In genomic region chr2:31455418-31455817, GRCm38 (mm10) we compare ENCODE assay signal across 18 mouse cellular contexts. TPM values are rescaled to one million over a fixed set of nuclear protein-coding genes. Genes with fewer than 3 reads are reported as not detected.
A peak's percentile ranks its signal among the peaks of the same experiment; 100 is the strongest.
DNase-seq lines count a peak whose midpoint lies in the region; ATAC-seq and TF ChIP-seq lines count a peak whose summit lies in the region.
"Had no signal": no experiment of that assay in that cellular context is flagged by ENCODE, and none has a peak within 500 bp of the region (broad histone marks: within the 10 kb centered on the region; RNA-seq: fewer than 3 reads in every experiment).

No protein-coding gene starts in this region.

- no peak for TF ChIP-seq EP300 in ES-Bruce4 (IDR thresholded peaks at IDR 0.05; ENCODE audit: insufficient read depth, low read depth, low read length)

- no peaks in the 10 kb centered on the region for H3K36me3 ChIP-seq in heart, embryonic 16.5 days (ENCODE audit: control insufficient read depth, insufficient read depth)
- H3K36me3 ChIP-seq in ES-Bruce4 (ENCODE audit: control insufficient read depth, insufficient read depth, low read length, poor library complexity, severe bottlenecking) = no peaks in the 10 kb centered on the region
- no peaks in the 10 kb centered on the region for H3K36me3 ChIP-seq in intestine, embryonic 16.5 days (ENCODE audit: control insufficient read depth, insufficient read depth, low read length)
- H3K36me3 ChIP-seq: hindbrain, embryonic 10.5 days; liver, embryonic 13.5 days; midbrain, embryonic 10.5 days; neural tube, embryonic 15.5 days had no signal

- no peak overlapping the region for H3K9ac ChIP-seq in heart, embryonic 16.5 days (ENCODE audit: low read length)
- no peak overlapping the region for H3K9ac ChIP-seq in ES-Bruce4 (ENCODE audit: low read depth, poor library complexity, severe bottlenecking)
- H3K9ac ChIP-seq in intestine, embryonic 16.5 days (ENCODE audit: low read depth, low read length) = no peak overlapping the region
- H3K9ac ChIP-seq: liver, embryonic 13.5 days; neural tube, embryonic 15.5 days had no signal

- no peak for ATAC-seq in heart, embryonic 16.5 days (replicated peaks; ENCODE audit: extremely low read depth, insufficient read depth, low FRiP score)
- ATAC-seq in intestine, embryonic 16.5 days = no peak
- ATAC-seq: Patski had no signal

- intact Hi-C loops in heart, postnatal 14 days (cut with DNase I) = no loop called here

- H3K4me2 ChIP-seq in heart, embryonic 16.5 days (ENCODE audit: low read depth, low read length) = peak overlapping the region; percentile 30
- no peak overlapping the region for H3K4me2 ChIP-seq in intestine, embryonic 16.5 days (ENCODE audit: low read depth, low read length)
- H3K4me2 ChIP-seq: liver, embryonic 13.5 days; neural tube, embryonic 15.5 days had no signal

- H3K4me3 ChIP-seq in heart, embryonic 16.5 days (ENCODE audit: low read length) = no peak overlapping the region
- H3K4me3 ChIP-seq in ES-Bruce4 (ENCODE audit: low read depth, low read length) = peak overlapping the region; percentile 46; the same call in 1 of the 2 replicates
- no peak overlapping the region for H3K4me3 ChIP-seq in intestine, embryonic 16.5 days (ENCODE audit: low read length)
- no peak overlapping the region for H3K4me3 ChIP-seq in lung, adult 2 months (replicated peaks; ENCODE audit: extremely low read depth, low read depth, low read length)
- H3K4me3 ChIP-seq: hindbrain, embryonic 10.5 days; liver, embryonic 13.5 days; midbrain, embryonic 10.5 days; neural tube, embryonic 15.5 days had no signal

- H3K27ac ChIP-seq in heart, embryonic 16.5 days (ENCODE audit: low read length) = peak overlapping the region; percentile 29; the same call in 1 of the 2 replicates
- no peak overlapping the region for H3K27ac ChIP-seq in ES-Bruce4 (ENCODE audit: insufficient read depth, low read length)
- no peak overlapping the region for H3K27ac ChIP-seq in intestine, embryonic 16.5 days (ENCODE audit: low read length)
- H3K27ac ChIP-seq: hindbrain, embryonic 10.5 days; liver, embryonic 13.5 days; midbrain, embryonic 10.5 days; neural tube, embryonic 15.5 days had no signal

- no peaks in the 10 kb centered on the region for H3K9me3 ChIP-seq in heart, embryonic 16.5 days (replicated peaks; ENCODE audit: control insufficient read depth, low read length)
- no peaks in the 10 kb centered on the region for H3K9me3 ChIP-seq in ES-Bruce4 (replicated peaks; ENCODE audit: control insufficient read depth, insufficient read depth, low read length, poor library complexity, severe bottlenecking)
- no peaks in the 10 kb centered on the region for H3K9me3 ChIP-seq in intestine, embryonic 16.5 days (ENCODE audit: control insufficient read depth, low read length)
- H3K9me3 ChIP-seq: hindbrain, embryonic 10.5 days; liver, embryonic 13.5 days; midbrain, embryonic 10.5 days; neural tube, embryonic 15.5 days had no signal

- no peak for TF ChIP-seq CTCF in ES-Bruce4 (IDR thresholded peaks at IDR 0.05; ENCODE audit: low read depth, low read length)
- TF ChIP-seq CTCF in lung, adult 2 months (IDR thresholded peaks at IDR 0.05; ENCODE audit: insufficient read depth, low read length) = no peak

- 64% methylated on average over 7 of the region's 7 CpGs for WGBS in heart, embryonic 16.5 days
- WGBS in intestine, embryonic 16.5 days = 83% methylated on average over 7 of the region's 7 CpGs
- WGBS in lung, adult 2 months = 78% methylated on average over 7 of the region's 7 CpGs

- no peak for TF ChIP-seq POLR2A in ES-Bruce4 (IDR thresholded peaks at IDR 0.05; ENCODE audit: insufficient read depth, low read length)
- no peak for TF ChIP-seq POLR2A in lung, adult 2 months (IDR thresholded peaks at IDR 0.05; ENCODE audit: borderline replicate concordance, extremely low read depth, low read depth, low read length)

- H3K4me1 ChIP-seq in heart, embryonic 16.5 days (ENCODE audit: control insufficient read depth, insufficient read depth, low read length) = peaks cover 34% of the 10 kb centered on the region
- H3K4me1 ChIP-seq in ES-Bruce4 (ENCODE audit: control insufficient read depth, insufficient read depth, low read length) = peaks cover 5% of the 10 kb centered on the region
- peaks cover 35% of the 10 kb centered on the region for H3K4me1 ChIP-seq in intestine, embryonic 16.5 days (ENCODE audit: control insufficient read depth, insufficient read depth, low read length)
- peaks cover 7% of the 10 kb centered on the region for H3K4me1 ChIP-seq in lung, adult 2 months (ENCODE audit: control insufficient read depth, insufficient read depth, low read length)

- DNase-seq in heart, postnatal 14 days = no peak
- DNase-seq in CD4-positive helper T cell, adult 2 months (ENCODE audit: low read depth, low spot score) = peak; percentile 53
- DNase-seq in naive thymus-derived CD4-positive, alpha-beta T cell, adult 2 months (ENCODE audit: low read depth) = peak; percentile 59
- no peak for DNase-seq in lung, adult 2 months
- DNase-seq: cerebellum, adult 18-20 months; kidney, adult 9 months; layer of hippocampus, postnatal 36 days; liver, embryonic 13.5 days; lung, postnatal 10 days; right cerebral cortex, adult 18-20 months; spleen, adult 18-20 months had no signal

- H3K27me3 ChIP-seq in heart, embryonic 16.5 days (ENCODE audit: control insufficient read depth, insufficient read depth, low read length) = peaks cover 12% of the 10 kb centered on the region; the same call in 1 of the 2 replicates
- H3K27me3 ChIP-seq in ES-Bruce4 (ENCODE audit: control insufficient read depth, insufficient read depth, low read length, poor library complexity, severe bottlenecking) = no peaks in the 10 kb centered on the region
- H3K27me3 ChIP-seq in intestine, embryonic 16.5 days (replicated peaks; ENCODE audit: control insufficient read depth, insufficient read depth, low read length) = 0 out of 2 replicates have a peak, but pooled peaks cover 3% of the 10 kb centered on the region
- H3K27me3 ChIP-seq: Patski had no signal

RNA-seq across cellular contexts. Expression of gene Ass1, which starts 14.6 kb away (rescaled TPM):
- polyA plus RNA-seq in heart, embryonic 16.5 days (2015; fragmentation: Nextera tagmentation; extraction: Ambion mirVana) = 11.8 and 15.5 TPM in 2 replicates
- 1 to 10 TPM; 3.1 to 3.7 TPM for total RNA-seq in heart, postnatal 14 days (2021)
- 168 and 176 TPM in 2 replicates for polyA plus RNA-seq in ES-Bruce4 (2011; ENCODE audit: insufficient read depth, insufficient read length, low read depth, missing spikeins)
- polyA plus RNA-seq in intestine, embryonic 16.5 days (2015; fragmentation: Nextera tagmentation; extraction: Ambion mirVana) = 374 and 535 TPM in 2 replicates
- 14.3 and 18.2 TPM in 2 replicates for polyA plus RNA-seq in lung, adult 2 months (2012; rRNA removed)

Comparison
In these comparisons a context has a peak if more than half of its experiments do, and no peak if none do; other contexts are left out.
1. DNase-seq: peak in CD4-positive helper T cell, adult 2 months (single experiment) and naive thymus-derived CD4-positive, alpha-beta T cell, adult 2 months (single experiment); none in heart, postnatal 14 days (0 of 2) and lung, adult 2 months (single experiment).